Mouse (Mus musculus): ENCODE data around the gene Dnm1. TPM values are rescaled to one million over a fixed set of nuclear protein-coding genes. Genes with fewer than 3 reads are reported as not detected.

Dnm1 gene
- polyA plus RNA-seq (2015; fragmentation: Nextera tagmentation; extraction: Ambion mirVana) = 10.8 and 12.5 TPM in 2 replicates

GRCm38 (mm10) chr2:32353007-32353542 is at the start of gene Dnm1:
Gene Dnm1, minus strand, starts transcription at chr2:32353338.

GRCm38 (mm10) chr2:32395484-32395945 is 42.4 kb upstream of the Dnm1 start, which contains the start of gene Ptges2:
Gene Ptges2, plus strand, starts transcription at chr2:32395896.

DNA sequence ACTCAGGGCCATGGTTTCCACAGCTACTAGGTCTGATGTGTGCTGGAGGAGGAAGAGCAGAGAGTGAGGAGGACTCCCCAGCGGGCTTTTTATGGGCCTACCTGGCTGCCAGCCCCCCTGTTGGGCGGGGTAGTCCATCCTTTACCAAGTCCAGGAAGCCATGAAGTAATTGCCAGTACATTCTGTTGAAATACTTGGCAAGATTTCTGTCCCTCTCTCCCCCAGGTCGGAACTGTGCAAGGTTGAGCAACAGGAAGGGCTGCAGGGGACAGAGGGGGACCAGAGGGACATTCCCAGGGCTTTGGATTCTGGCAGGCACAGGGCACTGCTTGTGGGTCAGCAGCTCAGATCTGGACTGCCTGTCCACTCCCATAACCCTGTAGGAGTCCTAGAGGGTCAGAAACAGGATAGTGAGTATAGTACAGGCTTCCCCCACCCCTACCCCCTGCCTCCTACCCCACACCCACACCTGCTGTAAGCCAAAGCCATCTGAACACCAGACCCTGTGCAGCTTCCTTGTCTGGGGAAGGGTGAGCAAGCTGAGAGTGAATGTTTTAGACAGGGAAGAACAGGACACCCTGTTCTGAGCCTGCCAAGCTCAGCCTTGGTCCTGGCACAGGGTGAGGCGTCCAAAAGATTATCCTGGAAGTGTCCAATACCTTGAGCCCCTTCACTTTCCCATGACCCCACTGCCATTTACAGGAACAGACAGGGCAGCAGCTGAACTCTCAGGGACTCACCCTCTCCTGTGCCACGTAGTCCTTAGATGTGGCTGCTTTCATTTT is 34.8 kb upstream of the Dnm1 start, which contains the start of gene Lcn2:
TSS of gene Lcn2 (minus strand) at position 547 of the 785 bp plus-strand sequence.

DNA sequence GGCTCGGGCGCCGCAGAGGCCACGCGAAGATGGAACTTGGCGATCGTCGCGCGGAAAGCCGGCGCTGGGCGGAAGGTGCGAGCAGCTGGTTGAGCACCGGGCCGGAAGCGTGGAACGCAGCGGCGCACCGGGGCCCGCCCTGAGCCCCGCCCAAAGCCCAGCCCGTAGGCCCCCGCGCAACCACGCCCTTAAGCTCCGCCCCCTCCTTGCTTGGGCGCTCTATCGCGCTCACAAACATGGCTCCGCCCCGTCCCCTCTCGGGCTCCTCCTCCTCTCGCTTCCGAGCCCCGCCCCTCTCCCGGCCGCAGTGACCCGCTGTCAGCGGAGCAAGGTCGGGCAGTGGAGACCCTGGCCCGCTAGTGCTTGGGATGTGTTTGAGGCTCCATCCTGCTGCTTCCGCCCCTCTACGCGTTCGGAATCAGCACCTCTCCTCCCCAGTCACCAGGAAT is 28.7 kb upstream of the Dnm1 start, which contains the start of gene 1110008P14Rik:
TSS of gene 1110008P14Rik (minus strand) at position 164 of the 449 bp plus-strand sequence.

GRCm38 (mm10) chr2:32352151-32353006 is 759 bp downstream of the Dnm1 start, which contains the start of gene Ciz1:
Gene Ciz1, plus strand, starts transcription at chr2:32352327.

DNA sequence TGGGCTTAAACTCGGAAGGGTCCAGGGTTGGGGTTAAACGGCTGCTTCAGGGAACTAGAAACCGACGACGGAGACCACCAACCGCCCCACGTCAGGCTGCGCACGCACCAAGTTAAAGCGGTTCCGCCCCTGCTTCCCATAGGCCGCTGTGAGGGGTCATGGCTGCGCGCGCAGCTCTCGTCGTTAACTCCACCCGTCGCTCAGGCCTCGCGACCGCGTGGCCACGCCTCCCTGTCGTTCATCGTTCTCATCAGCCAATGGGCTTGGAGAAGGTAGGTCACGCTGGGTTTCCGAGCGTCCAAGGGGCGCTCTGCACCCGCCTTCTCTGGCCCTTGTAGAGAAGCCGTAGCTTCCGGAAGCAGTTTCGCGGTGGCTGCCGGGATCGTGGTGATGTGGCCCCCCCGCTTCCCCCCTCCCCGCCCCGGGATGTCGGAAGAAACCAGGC is 65.2 kb downstream of the Dnm1 start, which contains the start of gene Swi5:
TSS of gene Swi5 (minus strand) at position 153 of the 445 bp plus-strand sequence.

DNA sequence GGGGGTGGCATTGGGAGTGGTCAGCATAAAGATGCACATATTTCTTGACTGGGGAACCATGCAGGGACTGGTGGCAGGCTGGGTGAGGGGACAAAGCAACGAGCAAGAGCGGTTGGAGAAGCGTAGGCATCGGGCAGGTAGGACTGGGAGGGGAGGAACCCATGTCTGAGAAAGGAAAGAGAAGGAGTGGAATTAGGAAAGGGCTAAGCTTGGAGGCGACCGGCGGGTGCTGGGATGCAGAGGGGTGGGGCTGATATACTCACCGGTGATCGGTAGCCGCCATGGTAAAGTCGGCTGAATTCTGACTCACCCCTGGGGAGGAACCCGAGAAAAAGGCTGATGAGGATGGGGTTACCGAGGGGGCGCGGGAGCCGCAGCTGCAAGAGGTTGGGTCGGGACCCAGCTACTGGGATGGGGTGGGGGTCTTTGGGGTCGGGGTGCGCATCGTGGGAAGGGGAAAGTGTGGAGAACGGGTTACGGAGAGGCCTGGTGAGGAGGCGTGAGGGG is 65.8 kb downstream of the Dnm1 start, which contains the start of gene Golga2:
TSS of gene Golga2 (plus strand) at position 51 of the 507 bp plus-strand sequence.

DNA sequence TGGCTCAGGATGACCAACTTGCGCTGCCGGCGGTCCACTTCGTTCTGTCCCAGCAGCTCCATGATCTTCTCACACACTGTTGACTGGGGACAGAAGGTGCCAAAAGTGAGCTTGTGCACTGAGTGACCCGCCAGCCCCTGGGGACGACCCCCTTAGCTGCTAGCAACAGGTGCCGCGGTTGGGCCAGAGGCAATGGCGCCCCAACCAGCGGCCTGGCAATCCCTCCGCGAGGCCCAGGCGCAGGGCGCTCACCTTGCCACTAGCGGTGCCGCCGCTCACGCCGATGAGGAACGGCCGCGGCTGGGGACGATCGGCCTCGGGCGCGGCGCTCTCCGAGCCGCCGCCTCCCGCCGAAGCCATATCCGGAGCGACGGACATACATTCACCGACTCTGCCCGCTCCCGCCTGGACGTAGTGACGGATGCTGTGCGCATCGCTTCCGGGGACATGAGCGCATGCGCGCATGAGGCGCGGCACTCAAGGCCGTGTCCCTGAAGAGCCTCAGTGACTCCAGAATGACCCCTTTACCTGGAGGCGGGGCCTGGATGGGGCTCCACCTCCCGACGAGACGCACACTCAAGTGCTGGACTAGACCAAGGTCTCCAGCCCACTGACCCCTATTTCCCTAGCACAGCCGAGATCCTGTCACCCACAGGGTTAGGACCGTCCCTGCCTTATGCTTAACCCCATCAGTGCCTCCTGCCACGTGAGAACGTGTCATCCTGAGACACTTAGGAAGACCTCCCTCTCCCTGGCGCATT is 93.3 kb downstream of the Dnm1 start, which contains the start of gene Uck1:
TSS of gene Uck1 (minus strand) at position 503 of the 761 bp plus-strand sequence.

Small RNAs within 50 kb of the gene (microRNA-seq; reads per million reads assigned to microRNA genes)
- gene Gm23363 (0.93 reads per million), gene Mir199b (488 reads per million, percentile 65 among the genes with 10 or more reads in this experiment)

Other genes with a start within 250 kb of the Dnm1 start
- gene Prrc2b, start 202.3 kb downstream of the Dnm1 start, polyA plus RNA-seq (2015; fragmentation: Nextera tagmentation; extraction: Ambion mirVana) = 20.9 and 22.2 TPM in 2 replicates
- gene Pomt1, start 116.7 kb downstream of the Dnm1 start, polyA plus RNA-seq (2015; fragmentation: Nextera tagmentation; extraction: Ambion mirVana) = 9.2 and 9.6 TPM in 2 replicates
- 41.4 and 44.3 TPM in 2 replicates for gene Uck1, start 93.2 kb downstream of the Dnm1 start, polyA plus RNA-seq (2015; fragmentation: Nextera tagmentation; extraction: Ambion mirVana)
- gene Golga2, start 66.0 kb downstream of the Dnm1 start, polyA plus RNA-seq (2015; fragmentation: Nextera tagmentation; extraction: Ambion mirVana) = 21.3 and 21.6 TPM in 2 replicates
- gene Swi5, start 65.3 kb downstream of the Dnm1 start, polyA plus RNA-seq (2015; fragmentation: Nextera tagmentation; extraction: Ambion mirVana) = 334 and 344 TPM in 2 replicates
- 21.8 and 23.1 TPM in 2 replicates for gene Ciz1, start 1.0 kb downstream of the Dnm1 start, polyA plus RNA-seq (2015; fragmentation: Nextera tagmentation; extraction: Ambion mirVana)
- 58.3 and 58.6 TPM in 2 replicates for gene 1110008P14Rik, start 28.6 kb upstream of the Dnm1 start, polyA plus RNA-seq (2015; fragmentation: Nextera tagmentation; extraction: Ambion mirVana)
- 2.1 and 9.2 TPM in 2 replicates for gene Lcn2, start 34.9 kb upstream of the Dnm1 start, polyA plus RNA-seq (2015; fragmentation: Nextera tagmentation; extraction: Ambion mirVana)
- 19.9 and 20.9 TPM in 2 replicates for gene Ptges2, start 42.6 kb upstream of the Dnm1 start, polyA plus RNA-seq (2015; fragmentation: Nextera tagmentation; extraction: Ambion mirVana)
- 3.3 and 3.7 TPM in 2 replicates for gene Naif1, start 97.1 kb upstream of the Dnm1 start, polyA plus RNA-seq (2015; fragmentation: Nextera tagmentation; extraction: Ambion mirVana)
- 16.0 and 18.5 TPM in 2 replicates for gene Slc25a25, start 98.1 kb upstream of the Dnm1 start, polyA plus RNA-seq (2015; fragmentation: Nextera tagmentation; extraction: Ambion mirVana)
- 5.9 and 7.0 TPM in 2 replicates for gene Fam102a, start 182.0 kb upstream of the Dnm1 start, polyA plus RNA-seq (2015; fragmentation: Nextera tagmentation; extraction: Ambion mirVana)
- gene Dpm2, start 217.5 kb upstream of the Dnm1 start, polyA plus RNA-seq (2015; fragmentation: Nextera tagmentation; extraction: Ambion mirVana) = 78.8 and 88.0 TPM in 2 replicates
- not detected in 2 replicates for gene Pip5kl1, start 221.5 kb upstream of the Dnm1 start, polyA plus RNA-seq (2015; fragmentation: Nextera tagmentation; extraction: Ambion mirVana)
- gene 9430097D07Rik, start 222.3 kb upstream of the Dnm1 start, polyA plus RNA-seq (2015; fragmentation: Nextera tagmentation; extraction: Ambion mirVana) = not detected in 2 replicates
- 8.2 and 10.1 TPM in 2 replicates for gene St6galnac4, start 233.8 kb upstream of the Dnm1 start, polyA plus RNA-seq (2015; fragmentation: Nextera tagmentation; extraction: Ambion mirVana)
- gene St6galnac6, start 246.4 kb upstream of the Dnm1 start, polyA plus RNA-seq (2015; fragmentation: Nextera tagmentation; extraction: Ambion mirVana) = 19.0 and 19.1 TPM in 2 replicates